Comparison of ENCODE assay signal across 1 mouse cellular context in genomic region chr19:32569725-32570124, GRCm38 (mm10).
TF ChIP-seq lines count a peak whose summit lies in the region.

No protein-coding gene starts in this region.

TF ChIP-seq in MEL, 35 proteins besides CTCF, POLR2A, EP300 and RAD21 (continued from another document):
- no peak for TF ChIP-seq GABPA (IDR thresholded peaks at IDR 0.05; ENCODE audit: low read depth, low read length)
- TF ChIP-seq POLR2AphosphoS2 (IDR thresholded peaks at IDR 0.05; ENCODE audit: low read length), result no peak; the same call in 1 of the 2 replicates
- no peak for TF ChIP-seq POLR2AphosphoS5 (IDR thresholded peaks at IDR 0.05; ENCODE audit: borderline replicate concordance, low read depth, low read length)
- TF ChIP-seq CHD2 (IDR thresholded peaks at IDR 0.05; ENCODE audit: low read length), result no peak
